10 mouse cellular contexts compared by ENCODE assay signal in the genomic region with DNA sequence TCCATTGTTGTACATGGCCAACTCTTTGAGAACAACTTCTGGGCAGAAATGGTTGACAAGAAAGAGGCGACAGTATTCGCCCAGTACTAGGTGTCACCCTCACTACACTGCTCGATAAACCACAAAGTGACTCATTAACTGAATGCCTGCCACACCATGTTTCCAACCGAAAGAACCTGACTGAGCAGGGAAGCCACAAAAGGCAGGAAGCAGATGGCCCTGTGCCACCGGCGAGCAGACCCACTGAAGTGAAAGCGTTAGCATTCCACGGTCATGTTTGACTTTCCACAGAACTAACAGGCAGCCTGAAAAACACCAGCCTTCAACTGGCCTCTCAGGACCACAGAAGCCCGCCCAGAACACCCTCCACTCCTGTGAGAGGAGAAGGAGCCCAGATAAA. TPM values are rescaled to one million over a fixed set of nuclear protein-coding genes. Genes with fewer than 3 reads are reported as not detected.
DNase-seq lines count a peak whose midpoint lies in the region; ATAC-seq lines count a peak whose summit lies in the region.
"Had no signal": no experiment of that assay in that cellular context is flagged by ENCODE, and none has a peak within 500 bp of the region (broad histone marks: within the 10 kb centered on the region; RNA-seq: fewer than 3 reads in every experiment).

No protein-coding gene starts in this region.

- WGBS in limb, embryonic 15.5 days: 76% methylated on average over 9 of the region's 9 CpGs
- 93% methylated on average over 9 of the region's 9 CpGs for WGBS in limb, embryonic 10.5 days

- no peak for ATAC-seq in limb, embryonic 15.5 days (ENCODE audit: insufficient number of reproducible peaks, low FRiP score, low TSS enrichment, low read depth)

- no peaks in the 10 kb centered on the region for H3K9me3 ChIP-seq in limb, embryonic 15.5 days
- no peaks in the 10 kb centered on the region for H3K9me3 ChIP-seq in limb, embryonic 10.5 days (replicated peaks)
- H3K9me3 ChIP-seq: midbrain, embryonic 12.5 days had no signal

- H3K4me2 ChIP-seq in limb, embryonic 15.5 days: no peak overlapping the region
- H3K4me2 ChIP-seq: midbrain, embryonic 12.5 days had no signal

- no peaks in the 10 kb centered on the region for H3K27me3 ChIP-seq in limb, embryonic 15.5 days
- H3K27me3 ChIP-seq in limb, embryonic 10.5 days (ENCODE audit: low read depth, poor library complexity, severe bottlenecking): no peaks in the 10 kb centered on the region
- H3K27me3 ChIP-seq: midbrain, embryonic 12.5 days had no signal

- H3K4me3 ChIP-seq in limb, embryonic 15.5 days: no peak overlapping the region
- H3K4me3 ChIP-seq in limb, embryonic 10.5 days: no peak overlapping the region
- H3K4me3 ChIP-seq: midbrain, embryonic 12.5 days had no signal

- H3K4me1 ChIP-seq in limb, embryonic 15.5 days: peaks cover 12% of the 10 kb centered on the region
- no peaks in the 10 kb centered on the region for H3K4me1 ChIP-seq in limb, embryonic 10.5 days
- H3K4me1 ChIP-seq: midbrain, embryonic 12.5 days had no signal

- H3K27ac ChIP-seq in limb, embryonic 15.5 days: peak overlapping the region; percentile 47
- no peak overlapping the region for H3K27ac ChIP-seq in limb, embryonic 10.5 days
- H3K27ac ChIP-seq: midbrain, embryonic 12.5 days had no signal

- no peak for DNase-seq in limb, embryonic 10.5 days (ENCODE audit: low spot score)
- peak; percentile 24 for DNase-seq in fibroblast of lung, adult 2 months (ENCODE audit: low read depth)
- peak; percentile 71 to 84 for DNase-seq in lung, adult 18-20 months
- peak; percentile 47 to 71 for DNase-seq in natural killer cell, adult 2 months (ENCODE audit: low spot score in 2 of 2)
- no peak for DNase-seq in cerebellum, postnatal 4 days (ENCODE audit: low spot score in 2 of 2)
- DNase-seq in right cerebral cortex, postnatal 10 days (ENCODE audit: low spot score in 2 of 2): no peak
- no peak for DNase-seq in cerebellum, postnatal 25 days
- DNase-seq: retina, postnatal 1 day had no signal

- H3K36me3 ChIP-seq in limb, embryonic 15.5 days: peaks cover 91% of the 10 kb centered on the region
- H3K36me3 ChIP-seq in limb, embryonic 10.5 days: peaks cover 100% of the 10 kb centered on the region

- H3K9ac ChIP-seq in limb, embryonic 15.5 days: no peak overlapping the region
- H3K9ac ChIP-seq: midbrain, embryonic 12.5 days had no signal

RNA-seq across cellular contexts. Expression of a gene that starts 16.8 kb away (rescaled TPM):
- polyA plus RNA-seq in limb, embryonic 15.5 days (2015; fragmentation: Nextera tagmentation; extraction: Ambion mirVana): 43.2 and 46.4 TPM in 2 replicates
- polyA plus RNA-seq in limb, embryonic 10.5 days (2016; fragmentation: Nextera tagmentation; extraction: Ambion mirVana): 1.4 and 1.7 TPM in 2 replicates

RNA-seq across cellular contexts. Expression of a gene that starts 19.4 kb away (rescaled TPM):
- 108 and 109 TPM in 2 replicates for polyA plus RNA-seq in limb, embryonic 15.5 days (2015; fragmentation: Nextera tagmentation; extraction: Ambion mirVana)
- 121 and 123 TPM in 2 replicates for polyA plus RNA-seq in limb, embryonic 10.5 days (2016; fragmentation: Nextera tagmentation; extraction: Ambion mirVana)

RNA-seq across cellular contexts. Expression of a gene that starts 26.1 kb away (rescaled TPM):
- polyA plus RNA-seq in limb, embryonic 15.5 days (2015; fragmentation: Nextera tagmentation; extraction: Ambion mirVana): 0.41 and 0.62 TPM in 2 replicates
- 0.11 TPM in 1 of 2 replicates, not detected in the other for polyA plus RNA-seq in limb, embryonic 10.5 days (2016; fragmentation: Nextera tagmentation; extraction: Ambion mirVana)

RNA-seq across cellular contexts. Expression of a gene that starts 52.4 kb away (rescaled TPM):
- 66.2 and 73.8 TPM in 2 replicates for polyA plus RNA-seq in limb, embryonic 15.5 days (2015; fragmentation: Nextera tagmentation; extraction: Ambion mirVana)
- polyA plus RNA-seq in limb, embryonic 10.5 days (2016; fragmentation: Nextera tagmentation; extraction: Ambion mirVana): 55.1 and 64.8 TPM in 2 replicates

RNA-seq across cellular contexts. Expression of a gene that starts 55.8 kb away (rescaled TPM):
- 31.3 and 32.0 TPM in 2 replicates for polyA plus RNA-seq in limb, embryonic 15.5 days (2015; fragmentation: Nextera tagmentation; extraction: Ambion mirVana)
- polyA plus RNA-seq in limb, embryonic 10.5 days (2016; fragmentation: Nextera tagmentation; extraction: Ambion mirVana): 13.0 and 16.7 TPM in 2 replicates

Comparison
In these comparisons a context has a peak if more than half of its experiments do, and no peak if none do; other contexts are left out.
1. RNA of a gene that starts 16.8 kb away (polyA plus RNA-seq): 43.2 to 46.4 TPM in limb, embryonic 15.5 days; 1.4 to 1.7 TPM in limb, embryonic 10.5 days; every median in the first group is over 10 times any median in the second.
2. DNase-seq: peak in fibroblast of lung, adult 2 months (single experiment), lung, adult 18-20 months (2 of 2) and natural killer cell, adult 2 months (2 of 2); none in limb, embryonic 10.5 days (single experiment), cerebellum, postnatal 4 days (0 of 2), right cerebral cortex, postnatal 10 days (0 of 2) and cerebellum, postnatal 25 days (0 of 2).